ENCODE assay signal across 21 mouse cellular contexts in the genomic region with DNA sequence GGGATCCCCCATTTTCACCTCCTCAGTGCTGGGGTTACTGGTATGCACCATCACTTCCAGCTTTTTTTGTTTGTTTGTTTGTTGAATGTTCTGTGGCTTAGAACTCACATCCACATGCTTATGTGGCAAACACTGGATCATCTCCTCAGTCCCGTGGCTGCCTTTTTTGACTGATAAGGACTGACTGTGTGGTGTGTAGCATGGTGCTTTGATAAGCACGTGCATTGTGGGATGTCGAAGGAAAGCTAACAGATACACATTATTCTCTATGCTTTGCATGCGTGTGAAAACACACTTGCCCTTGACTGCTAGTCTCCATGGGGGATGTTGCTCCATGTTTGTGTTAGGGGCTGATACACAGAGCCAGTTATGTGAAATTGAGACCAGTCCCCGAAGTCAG.
"Had no signal": no experiment of that assay in that cellular context is flagged by ENCODE, and none has a peak within 500 bp of the region (broad histone marks: within the 10 kb centered on the region; RNA-seq: fewer than 3 reads in every experiment).

No protein-coding gene starts in this region.

- H3K9me3 ChIP-seq: liver, embryonic 15.5 days; midbrain, embryonic 10.5 days; midbrain, embryonic 12.5 days; neural tube, embryonic 13.5 days; neural tube, embryonic 15.5 days had no signal

- H3K27ac ChIP-seq: liver, embryonic 15.5 days; midbrain, embryonic 10.5 days; midbrain, embryonic 12.5 days; neural tube, embryonic 13.5 days; neural tube, embryonic 15.5 days had no signal

- H3K9ac ChIP-seq: liver, embryonic 15.5 days; lung, embryonic 14.5 days; midbrain, embryonic 12.5 days; neural tube, embryonic 13.5 days; neural tube, embryonic 15.5 days had no signal

- H3K4me3 ChIP-seq: liver, embryonic 15.5 days; megakaryocyte, embryonic 14.5 days; midbrain, embryonic 10.5 days; midbrain, embryonic 12.5 days; myocyte; neural tube, embryonic 13.5 days; neural tube, embryonic 15.5 days had no signal

- H3K4me2 ChIP-seq: liver, embryonic 15.5 days; lung, embryonic 14.5 days; midbrain, embryonic 12.5 days; neural tube, embryonic 13.5 days; neural tube, embryonic 15.5 days had no signal

- DNase-seq: lung, adult 18-20 months; lung, embryonic 14.5 days; lung, postnatal 10 days; lung, postnatal 4 days; midbrain, embryonic 14.5 days; retina, postnatal 1 day; right cerebral cortex, adult 18-20 months; right cerebral cortex, postnatal 25 days; right cerebral cortex, postnatal 4 days; spleen, adult 18-20 months; thymus, adult 18-20 months; thymus, postnatal 14 days; thymus, postnatal 36 days had no signal

- H3K4me1 ChIP-seq: liver, embryonic 15.5 days had no signal

- ATAC-seq: midbrain, embryonic 16.5 days had no signal

- H3K27me3 ChIP-seq: liver, embryonic 15.5 days; megakaryocyte, embryonic 14.5 days; midbrain, embryonic 12.5 days; neural tube, embryonic 13.5 days; neural tube, embryonic 15.5 days had no signal

- H3K36me3 ChIP-seq: liver, embryonic 15.5 days had no signal
